13 mouse cellular contexts compared by ENCODE assay signal in the genomic region with DNA sequence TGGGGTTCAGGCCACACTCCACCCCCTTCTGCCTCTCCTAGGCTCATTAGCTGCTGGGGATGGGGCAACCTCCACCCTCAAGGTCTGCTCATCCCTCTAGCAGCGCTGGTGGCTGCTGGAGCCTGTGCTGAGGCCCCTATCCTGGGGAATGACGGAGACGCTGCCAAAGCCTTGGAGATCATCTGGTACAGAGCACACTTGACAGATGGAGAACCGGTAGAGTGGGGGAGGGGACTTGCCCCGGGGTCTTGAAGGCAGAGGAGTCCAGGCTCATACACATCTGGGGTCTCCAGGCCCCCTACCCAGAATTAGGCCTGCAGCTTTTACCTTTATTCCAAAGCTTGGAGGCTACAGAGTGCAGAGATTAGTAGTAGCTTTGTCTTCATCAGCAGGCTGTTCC. TPM values are rescaled to one million over a fixed set of nuclear protein-coding genes. Genes with fewer than 3 reads are reported as not detected.
DNase-seq lines count a peak whose midpoint lies in the region; ATAC-seq lines count a peak whose summit lies in the region.
"Had no signal": no experiment of that assay in that cellular context is flagged by ENCODE, and none has a peak within 500 bp of the region (broad histone marks: within the 10 kb centered on the region; RNA-seq: fewer than 3 reads in every experiment).

No protein-coding gene starts in this region.

- WGBS in embryonic facial prominence, embryonic 10.5 days: 49% methylated on average over 5 of the region's 5 CpGs
- 20% methylated on average over 5 of the region's 5 CpGs for WGBS in hindbrain, embryonic 15.5 days
- 16% methylated on average over 5 of the region's 5 CpGs for whole genome bisulfite sequencing in neural tube, embryonic 14.5 days

- H3K36me3 ChIP-seq in embryonic facial prominence, embryonic 10.5 days (replicated peaks): peaks cover 41% of the 10 kb centered on the region
- no peaks in the 10 kb centered on the region for H3K36me3 ChIP-seq in hindbrain, embryonic 15.5 days
- H3K36me3 ChIP-seq in neural tube, embryonic 14.5 days (ENCODE audit: control insufficient read depth, insufficient read depth, low read length): no peaks in the 10 kb centered on the region
- H3K36me3 ChIP-seq: liver, embryonic 13.5 days had no signal

- H3K27me3 ChIP-seq in embryonic facial prominence, embryonic 10.5 days (replicated peaks; ENCODE audit: low read depth, poor library complexity, severe bottlenecking): peaks cover 31% of the 10 kb centered on the region
- H3K27me3 ChIP-seq in hindbrain, embryonic 15.5 days: no peaks in the 10 kb centered on the region
- H3K27me3 ChIP-seq in neural tube, embryonic 14.5 days (ENCODE audit: control insufficient read depth, insufficient read depth, low read length): no peaks in the 10 kb centered on the region

- peaks cover 80% of the 10 kb centered on the region for H3K4me1 ChIP-seq in embryonic facial prominence, embryonic 10.5 days
- peaks cover 64% of the 10 kb centered on the region for H3K4me1 ChIP-seq in hindbrain, embryonic 15.5 days (replicated peaks)
- peaks cover 31% of the 10 kb centered on the region for H3K4me1 ChIP-seq in neural tube, embryonic 14.5 days (ENCODE audit: control insufficient read depth, insufficient read depth, low read length)

- H3K9me3 ChIP-seq in embryonic facial prominence, embryonic 10.5 days: no peaks in the 10 kb centered on the region
- H3K9me3 ChIP-seq in hindbrain, embryonic 15.5 days: no peaks in the 10 kb centered on the region
- no peaks in the 10 kb centered on the region for H3K9me3 ChIP-seq in neural tube, embryonic 14.5 days (ENCODE audit: control insufficient read depth, low read length)
- H3K9me3 ChIP-seq: liver, embryonic 13.5 days had no signal

- peak overlapping the region; percentile 2; the same call in 1 of the 2 replicates for H3K4me3 ChIP-seq in embryonic facial prominence, embryonic 10.5 days
- H3K4me3 ChIP-seq in hindbrain, embryonic 15.5 days: peak overlapping the region; percentile 4; the same call in 1 of the 2 replicates
- no peak overlapping the region for H3K4me3 ChIP-seq in neural tube, embryonic 14.5 days (ENCODE audit: low read depth, low read length)
- H3K4me3 ChIP-seq: heart, adult 2 months; liver, embryonic 13.5 days had no signal

- 0 out of 2 replicates have a peak overlapping the region, but pooled peaks have one; percentile 7 for H3K9ac ChIP-seq in hindbrain, embryonic 15.5 days
- H3K9ac ChIP-seq in neural tube, embryonic 14.5 days (replicated peaks; ENCODE audit: low read depth, low read length): no peak overlapping the region; the same call in 1 of the 2 replicates
- H3K9ac ChIP-seq: liver, embryonic 13.5 days had no signal

- 0 out of 2 replicates have a peak overlapping the region, but pooled peaks have one; percentile 42 for H3K27ac ChIP-seq in embryonic facial prominence, embryonic 10.5 days (replicated peaks)
- H3K27ac ChIP-seq in hindbrain, embryonic 15.5 days (replicated peaks): peak overlapping the region; percentile 28
- peak overlapping the region; percentile 61; the same call in 1 of the 2 replicates for H3K27ac ChIP-seq in neural tube, embryonic 14.5 days (ENCODE audit: low read depth, low read length)
- H3K27ac ChIP-seq: heart, adult 2 months; liver, embryonic 13.5 days; macrophage had no signal

- no peak for ATAC-seq in cerebellum, adult (ENCODE audit: insufficient number of reproducible peaks, low FRiP score, low TSS enrichment)
- ATAC-seq in hindbrain, embryonic 15.5 days (ENCODE audit: low FRiP score, low read depth): no peak
- no peak for ATAC-seq in neural tube, embryonic 14.5 days (ENCODE audit: low read depth)
- no peak for ATAC-seq in megakaryocyte progenitor cell, adult 5-6 weeks (replicated peaks; ENCODE audit: poor library complexity)

- peak; percentile 73 for DNase-seq in cerebellum, adult 11 months
- DNase-seq in embryonic facial prominence, embryonic 10.5 days (ENCODE audit: low spot score): no peak
- no peak for DNase-seq in heart, adult 9 months (ENCODE audit: low spot score in 2 of 2)
- DNase-seq in adipocyte (ENCODE audit: low spot score): no peak
- DNase-seq: heart, adult 2 months; kidney, postnatal 14 days; layer of hippocampus, postnatal 36 days; liver, embryonic 13.5 days had no signal

- H3K4me2 ChIP-seq in hindbrain, embryonic 15.5 days: peak overlapping the region; percentile 40
- peak overlapping the region; percentile 33 for H3K4me2 ChIP-seq in neural tube, embryonic 14.5 days (ENCODE audit: low read depth, low read length)
- H3K4me2 ChIP-seq: liver, embryonic 13.5 days had no signal

RNA-seq across cellular contexts. Expression of a gene that starts 3.2 kb away (rescaled TPM):
- polyA plus RNA-seq in embryonic facial prominence, embryonic 10.5 days (2016; fragmentation: Nextera tagmentation; extraction: Ambion mirVana): 10.6 and 11.9 TPM in 2 replicates
- 24.6 and 28.4 TPM in 2 replicates for polyA plus RNA-seq in hindbrain, embryonic 15.5 days (2015; fragmentation: Nextera tagmentation; extraction: Ambion mirVana)
- polyA plus RNA-seq in neural tube, embryonic 14.5 days (2014; fragmentation: Nextera tagmentation; extraction: Ambion mirVana): 28.8 and 31.1 TPM in 2 replicates
- total RNA-seq in megakaryocyte progenitor cell, adult 5-6 weeks (2015): 0.62 and 0.66 TPM in 2 replicates
- 0.33 and 0.41 TPM in 2 replicates for total RNA-seq in megakaryocyte progenitor cell, adult 5-6 weeks (2017)
